Mouse (Mus musculus): ENCODE data around the gene Dnm3.

DNA sequence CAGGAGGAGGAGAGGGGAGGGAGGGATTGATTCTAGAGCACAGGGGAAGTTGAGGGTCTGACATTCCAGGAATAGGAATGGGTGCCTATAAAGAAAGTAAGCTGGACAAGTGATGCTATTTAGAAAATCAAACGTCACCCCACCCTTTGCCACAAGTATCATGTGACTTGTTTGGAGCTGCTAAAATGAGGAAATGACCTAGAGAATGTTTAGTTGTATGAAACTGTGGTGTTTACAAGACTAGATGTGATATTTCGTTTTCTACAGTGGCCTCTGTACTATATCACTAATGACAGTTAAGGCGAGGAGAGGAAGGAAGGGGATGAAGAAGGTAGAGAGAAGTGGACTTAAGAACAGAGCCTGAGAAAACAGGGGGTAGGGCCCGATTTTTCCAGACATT is 479.1 kb downstream of the Dnm3 start:
- no peak for TF ChIP-seq CTCF (IDR thresholded peaks at IDR 0.05; ENCODE audit: extremely low read depth, insufficient read depth, insufficient read length, insufficient replicate concordance)
- no peak for TF ChIP-seq POLR2A (IDR thresholded peaks at IDR 0.05; ENCODE audit: low read depth, low read length)
